Mouse (Mus musculus): ENCODE results near the gene Becn1. TPM values are rescaled to one million over a fixed set of nuclear protein-coding genes. Genes with fewer than 3 reads are reported as not detected.
A peak's percentile ranks its signal among the peaks of the same experiment; 100 is the strongest.

The Becn1 gene
- polyA plus RNA-seq, 1 experiment: 64.0 TPM

- Histone ChIP-seq H3K27ac (ENCODE audit: insufficient read depth, low read length) (no peak overlapping the region), H3K4me1 (ENCODE audit: control insufficient read depth, insufficient read depth, insufficient read length) (peaks cover 10% of the 10 kb centered on the region), H3K36me3 (ENCODE audit: control insufficient read depth, insufficient read depth, low read length) (peaks cover 8% of the 10 kb centered on the region), H3K27me3 (ENCODE audit: control insufficient read depth, insufficient read depth, low read length) (peaks cover 28% of the 10 kb centered on the region), H3K4me3 (ENCODE audit: extremely low read depth, insufficient read depth, insufficient read length) (no peak overlapping the region)
- WGBS: 7% methylated on average over 24 of the region's 24 CpGs
- TF ChIP-seq POLR2A (IDR thresholded peaks at IDR 0.05; ENCODE audit: low read depth, low read length) (no peak), CTCF (IDR thresholded peaks at IDR 0.05; ENCODE audit: extremely low read depth, insufficient read depth, insufficient read length, insufficient replicate concordance) (no peak)
- DNase-seq (ENCODE audit: low read depth in 1 of 2, low spot score in 2 of 2): no peak
Measured at GRCm38 (mm10) chr11:101262272-101262967, 39.7 kb downstream of the Becn1 start.

DNA sequence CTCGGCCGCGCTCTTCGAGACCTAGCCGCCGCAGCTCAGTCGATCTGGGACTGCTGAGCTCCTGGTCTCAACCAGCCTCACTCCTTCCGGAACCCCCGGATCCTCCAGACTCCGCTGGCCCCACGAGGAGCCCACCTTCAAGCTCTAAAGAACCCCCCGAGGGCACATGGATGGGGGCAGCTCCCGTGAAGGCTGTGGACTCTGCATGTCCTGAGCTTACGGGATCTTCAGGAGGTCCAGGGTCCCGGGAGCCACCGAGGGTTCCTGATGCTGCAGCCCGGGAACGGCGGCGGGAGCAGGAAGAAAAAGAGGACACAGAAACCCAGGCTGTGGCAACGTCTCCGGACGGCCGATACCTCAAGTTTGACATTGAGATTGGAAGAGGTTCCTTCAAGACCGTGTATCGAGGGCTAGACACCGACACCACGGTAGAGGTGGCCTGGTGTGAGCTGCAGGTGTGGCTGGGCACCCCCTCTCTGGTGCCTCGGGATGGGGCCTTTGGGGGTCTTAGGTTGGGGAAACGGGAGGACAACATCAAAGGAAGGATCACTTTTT, 41.2 kb downstream of the Becn1 start:
- Histone ChIP-seq H3K27ac (ENCODE audit: insufficient read depth, low read length) (no peak overlapping the region), H3K4me3 (ENCODE audit: extremely low read depth, insufficient read depth, insufficient read length) (peak overlapping the region; percentile 46; the same call in 1 of the 2 replicates), H3K27me3 (ENCODE audit: control insufficient read depth, insufficient read depth, low read length) (peaks cover 28% of the 10 kb centered on the region), H3K36me3 (ENCODE audit: control insufficient read depth, insufficient read depth, low read length) (peaks cover 10% of the 10 kb centered on the region), H3K4me1 (ENCODE audit: control insufficient read depth, insufficient read depth, insufficient read length) (peaks cover 10% of the 10 kb centered on the region)
- TF ChIP-seq POLR2A (IDR thresholded peaks at IDR 0.05; ENCODE audit: low read depth, low read length) (no peak), CTCF (IDR thresholded peaks at IDR 0.05; ENCODE audit: extremely low read depth, insufficient read depth, insufficient read length, insufficient replicate concordance) (no peak)
- WGBS: 2% methylated on average over 30 of the region's 30 CpGs
- no peak for DNase-seq (ENCODE audit: low read depth in 1 of 2, low spot score in 2 of 2)

- peaks cover 25% of the 10 kb centered on the region for H3K27me3 ChIP-seq (ENCODE audit: control insufficient read depth, insufficient read depth, low read length)
- H3K36me3 ChIP-seq (ENCODE audit: control insufficient read depth, insufficient read depth, low read length): peaks cover 10% of the 10 kb centered on the region
- H3K4me3 ChIP-seq (ENCODE audit: extremely low read depth, insufficient read depth, insufficient read length): peak within 1 kb of the TSS; percentile 46
- H3K27ac ChIP-seq (ENCODE audit: insufficient read depth, low read length): no peak within 1 kb of the TSS
- TF ChIP-seq POLR2A (IDR thresholded peaks at IDR 0.05; ENCODE audit: low read depth, low read length) (no peak), CTCF (IDR thresholded peaks at IDR 0.05; ENCODE audit: extremely low read depth, insufficient read depth, insufficient read length, insufficient replicate concordance) (no peak)
- WGBS: 2% methylated on average over 39 of the region's 43 CpGs
- H3K4me1 ChIP-seq (ENCODE audit: control insufficient read depth, insufficient read depth, insufficient read length): peaks cover 10% of the 10 kb centered on the region
- DNase-seq (ENCODE audit: low read depth in 1 of 2, low spot score in 2 of 2): no peak
Measured at GRCm38 (mm10) chr11:101259948-101260825, 41.9 kb downstream of the Becn1 start, which contains the start of gene Wnk4. Gene Wnk4 (plus strand): TSS chr11:101260567.

GRCm38 (mm10) chr11:101259261-101259712, 42.8 kb downstream of the Becn1 start:
- WGBS: 71% methylated on average over 6 of the region's 6 CpGs
- Histone ChIP-seq H3K4me3 (ENCODE audit: extremely low read depth, insufficient read depth, insufficient read length) (no peak overlapping the region), H3K27ac (ENCODE audit: insufficient read depth, low read length) (no peak overlapping the region), H3K4me1 (ENCODE audit: control insufficient read depth, insufficient read depth, insufficient read length) (peaks cover 10% of the 10 kb centered on the region), H3K36me3 (ENCODE audit: control insufficient read depth, insufficient read depth, low read length) (peaks cover 10% of the 10 kb centered on the region), H3K27me3 (ENCODE audit: control insufficient read depth, insufficient read depth, low read length) (peaks cover 24% of the 10 kb centered on the region)
- DNase-seq (ENCODE audit: low read depth in 1 of 2, low spot score in 2 of 2): no peak
- TF ChIP-seq POLR2A (IDR thresholded peaks at IDR 0.05; ENCODE audit: low read depth, low read length): no peak
- TF ChIP-seq CTCF (IDR thresholded peaks at IDR 0.05; ENCODE audit: extremely low read depth, insufficient read depth, insufficient read length, insufficient replicate concordance): no peak

- no peak for DNase-seq (ENCODE audit: low read depth in 1 of 2, low spot score in 2 of 2)
- Histone ChIP-seq H3K36me3 (ENCODE audit: control insufficient read depth, insufficient read depth, low read length) (peaks cover 10% of the 10 kb centered on the region), H3K27me3 (ENCODE audit: control insufficient read depth, insufficient read depth, low read length) (peaks cover 8% of the 10 kb centered on the region), H3K27ac (ENCODE audit: insufficient read depth, low read length) (no peak overlapping the region), H3K4me3 (ENCODE audit: extremely low read depth, insufficient read depth, insufficient read length) (no peak overlapping the region), H3K4me1 (ENCODE audit: control insufficient read depth, insufficient read depth, insufficient read length) (peaks cover 13% of the 10 kb centered on the region)
- WGBS: 89% methylated on average over 13 of the region's 13 CpGs
- no peak for TF ChIP-seq POLR2A (IDR thresholded peaks at IDR 0.05; ENCODE audit: low read depth, low read length)
- TF ChIP-seq CTCF (IDR thresholded peaks at IDR 0.05; ENCODE audit: extremely low read depth, insufficient read depth, insufficient read length, insufficient replicate concordance): no peak
Measured at GRCm38 (mm10) chr11:101255826-101256775, 46.0 kb downstream of the Becn1 start.
